Mouse (Mus musculus) kidney, adult 11 months (tissue): ENCODE results near the gene Robo3.

ENCODE experiments used
- DNase-seq: peaks from one replicate; pipeline ENCODE4 v3.0.0; 2022

The Robo3 gene

DNA sequence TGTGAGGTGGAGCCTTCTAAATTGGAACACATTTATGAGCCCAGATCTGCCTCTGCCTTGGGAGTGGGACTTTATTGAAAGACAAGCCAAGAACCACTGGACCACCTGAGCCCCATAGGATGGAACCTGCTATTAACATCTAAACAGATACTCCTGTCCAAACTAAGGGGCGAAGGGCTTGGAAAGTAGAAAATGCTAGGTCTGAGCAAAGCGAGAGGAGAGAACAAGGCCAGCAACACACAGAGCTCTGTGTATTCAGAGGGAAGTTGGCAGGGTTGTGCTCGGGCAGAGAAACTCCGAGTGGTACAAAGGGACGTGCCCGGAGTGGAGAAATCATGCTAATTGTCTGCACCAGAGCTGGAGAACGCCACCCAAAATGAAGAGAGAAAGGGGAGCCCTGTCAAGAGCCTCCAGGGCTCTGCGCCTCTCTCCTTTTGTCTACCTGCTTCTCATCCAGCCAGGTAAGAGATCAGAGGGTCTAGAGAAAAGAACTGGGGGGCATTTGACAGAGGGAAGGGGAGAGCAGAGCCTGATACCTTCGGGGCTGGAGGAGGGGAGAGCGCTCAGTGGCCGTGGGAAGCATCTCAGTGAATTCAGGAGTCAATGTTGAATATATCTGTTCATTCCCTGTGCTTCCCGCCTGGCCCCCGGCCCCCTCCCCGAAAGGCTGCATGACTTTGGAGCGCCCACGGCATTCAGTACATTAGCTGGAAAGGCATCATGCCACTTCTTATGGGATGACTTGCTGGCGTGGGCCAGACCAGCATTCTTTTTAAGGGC lies 65.6 kb downstream of the Robo3 start, which contains the start of gene Hepacam:
Hepacam (plus strand) TSS at position 51 of the 780 bp plus-strand sequence.
- no peak for DNase-seq

DNA sequence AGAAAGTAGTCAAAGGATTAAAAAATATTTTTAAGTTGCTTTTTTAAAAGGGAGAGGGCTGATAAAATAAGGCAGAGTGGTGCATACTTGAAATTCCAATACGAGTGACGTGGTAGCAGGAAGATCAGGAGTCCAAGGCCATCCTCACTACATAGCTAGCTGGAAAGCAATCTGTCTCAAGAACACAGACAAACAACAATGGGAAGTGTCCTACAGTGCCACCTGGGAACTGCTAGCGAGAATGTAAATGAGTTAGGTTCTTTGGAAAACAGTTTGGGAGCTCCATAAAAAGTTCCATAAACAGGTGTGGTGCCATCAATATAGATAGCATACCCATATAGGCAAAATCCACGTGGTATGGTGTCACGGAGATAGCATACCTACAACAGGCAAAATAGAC lies 67.3 kb downstream of the Robo3 start:
- no peak for DNase-seq
